Mouse (Mus musculus): ENCODE results near the gene Tex261. TPM values are rescaled to one million over a fixed set of nuclear protein-coding genes. Genes with fewer than 3 reads are reported as not detected.

The Tex261 gene
- polyA plus RNA-seq, 1 experiment from 2014 or later = 108 TPM

- WGBS = 39% methylated on average over 7 of the region's 7 CpGs
- no peaks in the 10 kb centered on the region for H3K27me3 ChIP-seq (ENCODE audit: insufficient read depth, low read length)
- peak; percentile 22 for DNase-seq (ENCODE audit: low spot score)
- H3K4me2 ChIP-seq (ENCODE audit: low read length) = no peak overlapping the region
- no peaks in the 10 kb centered on the region for H3K36me3 ChIP-seq (ENCODE audit: insufficient read depth, low read length)
- ATAC-seq (replicated peaks; ENCODE audit: low FRiP score, low read depth) = peak; percentile 61
- no peaks in the 10 kb centered on the region for H3K4me1 ChIP-seq (replicated peaks; ENCODE audit: insufficient read depth, low read length)
- no peak overlapping the region for H3K27ac ChIP-seq
- no peak overlapping the region for H3K4me3 ChIP-seq (replicated peaks; ENCODE audit: low read depth, low read length)
- no peak overlapping the region for H3K9ac ChIP-seq (ENCODE audit: low read depth, low read length)
- TF ChIP-seq CTCF (IDR thresholded peaks at IDR 0.05; ENCODE audit: low read depth) = no peak
- no peaks in the 10 kb centered on the region for H3K9me3 ChIP-seq (replicated peaks; ENCODE audit: low read length)
Measured at GRCm38 (mm10) chr6:83788554-83788953, 12.9 kb upstream of the Tex261 start.

GRCm38 (mm10) chr6:83786426-83786825 is 10.8 kb upstream of the Tex261 start:
- no peak overlapping the region for H3K4me3 ChIP-seq (replicated peaks; ENCODE audit: low read depth, low read length)
- no peak overlapping the region for H3K27ac ChIP-seq
- H3K27me3 ChIP-seq (ENCODE audit: insufficient read depth, low read length) = no peaks in the 10 kb centered on the region
- ATAC-seq (replicated peaks; ENCODE audit: low FRiP score, low read depth) (no peak), DNase-seq (ENCODE audit: low spot score) (no peak)
- H3K9me3 ChIP-seq (replicated peaks; ENCODE audit: low read length) = no peaks in the 10 kb centered on the region
- no peak overlapping the region for H3K4me2 ChIP-seq (ENCODE audit: low read length)
- TF ChIP-seq CTCF (IDR thresholded peaks at IDR 0.05; ENCODE audit: low read depth) = no peak
- WGBS = 69% methylated on average over 3 of the region's 3 CpGs
- H3K4me1 ChIP-seq (replicated peaks; ENCODE audit: insufficient read depth, low read length) = no peaks in the 10 kb centered on the region
- H3K36me3 ChIP-seq (ENCODE audit: insufficient read depth, low read length) = no peaks in the 10 kb centered on the region
- H3K9ac ChIP-seq (ENCODE audit: low read depth, low read length) = no peak overlapping the region

GRCm38 (mm10) chr6:83779026-83779425 is 3.4 kb upstream of the Tex261 start:
- WGBS = 8% methylated on average over 5 of the region's 5 CpGs

GRCm38 (mm10) chr6:83778306-83778705 is 2.7 kb upstream of the Tex261 start:
- no peak for ATAC-seq (replicated peaks; ENCODE audit: low FRiP score, low read depth)
- Histone ChIP-seq H3K27ac (no peak overlapping the region), H3K4me1 (replicated peaks; ENCODE audit: insufficient read depth, low read length) (peaks cover 3% of the 10 kb centered on the region; the same call in 1 of the 2 replicates), H3K4me3 (replicated peaks; ENCODE audit: low read depth, low read length) (no peak overlapping the region), H3K9ac (ENCODE audit: low read depth, low read length) (no peak overlapping the region), H3K4me2 (ENCODE audit: low read length) (no peak overlapping the region), H3K9me3 (replicated peaks; ENCODE audit: low read length) (no peaks in the 10 kb centered on the region), H3K36me3 (ENCODE audit: insufficient read depth, low read length) (no peaks in the 10 kb centered on the region), H3K27me3 (ENCODE audit: insufficient read depth, low read length) (no peaks in the 10 kb centered on the region)
- 78% methylated on average over 7 of the region's 7 CpGs for WGBS
- TF ChIP-seq CTCF (IDR thresholded peaks at IDR 0.05; ENCODE audit: low read depth) = no peak
- DNase-seq (ENCODE audit: low spot score) = no peak

More at GRCm38 (mm10) chr6:83779026-83779425, 3.4 kb upstream of the Tex261 start:
- no peak for ATAC-seq (replicated peaks; ENCODE audit: low FRiP score, low read depth)
- Histone ChIP-seq H3K4me3 (replicated peaks; ENCODE audit: low read depth, low read length) (no peak overlapping the region), H3K27ac (no peak overlapping the region), H3K36me3 (ENCODE audit: insufficient read depth, low read length) (no peaks in the 10 kb centered on the region), H3K9ac (ENCODE audit: low read depth, low read length) (no peak overlapping the region), H3K9me3 (replicated peaks; ENCODE audit: low read length) (no peaks in the 10 kb centered on the region), H3K4me1 (replicated peaks; ENCODE audit: insufficient read depth, low read length) (peaks cover 2% of the 10 kb centered on the region; the same call in 1 of the 2 replicates), H3K4me2 (ENCODE audit: low read length) (no peak overlapping the region), H3K27me3 (ENCODE audit: insufficient read depth, low read length) (no peaks in the 10 kb centered on the region)
- TF ChIP-seq CTCF (IDR thresholded peaks at IDR 0.05; ENCODE audit: low read depth) = peak; percentile 87
- peak; percentile 78 for DNase-seq (ENCODE audit: low spot score)

GRCm38 (mm10) chr6:83774781-83775563 is 641 bp downstream of the Tex261 start:
- peak overlapping the region; percentile 86 for H3K27ac ChIP-seq
- peak overlapping the region; percentile 63 for H3K4me2 ChIP-seq (ENCODE audit: low read length)
- peaks cover 13% of the 10 kb centered on the region for H3K36me3 ChIP-seq (ENCODE audit: insufficient read depth, low read length)
- ATAC-seq (replicated peaks; ENCODE audit: low FRiP score, low read depth) (peak; percentile 25; the same call in 1 of the 2 replicates), DNase-seq (ENCODE audit: low spot score) (peak; percentile 54)
- H3K9ac ChIP-seq (ENCODE audit: low read depth, low read length) = peak overlapping the region; percentile 88
- peak overlapping the region; percentile 74 for H3K4me3 ChIP-seq (replicated peaks; ENCODE audit: low read depth, low read length)
- H3K4me1 ChIP-seq (replicated peaks; ENCODE audit: insufficient read depth, low read length) = peaks cover 3% of the 10 kb centered on the region; the same call in 1 of the 2 replicates
- no peaks in the 10 kb centered on the region for H3K9me3 ChIP-seq (replicated peaks; ENCODE audit: low read length)
- H3K27me3 ChIP-seq (ENCODE audit: insufficient read depth, low read length) = no peaks in the 10 kb centered on the region
- no peak for TF ChIP-seq CTCF (IDR thresholded peaks at IDR 0.05; ENCODE audit: low read depth)
- under 1% methylated on average over 14 of the region's 14 CpGs for WGBS

GRCm38 (mm10) chr6:83774126-83774525 is 1.5 kb downstream of the Tex261 start:
- Histone ChIP-seq H3K4me1 (replicated peaks; ENCODE audit: insufficient read depth, low read length) (peaks cover 3% of the 10 kb centered on the region; the same call in 1 of the 2 replicates), H3K4me2 (ENCODE audit: low read length) (peak overlapping the region; percentile 63), H3K27ac (no peak overlapping the region), H3K4me3 (replicated peaks; ENCODE audit: low read depth, low read length) (peak overlapping the region; percentile 74; the same call in 1 of the 2 replicates), H3K9me3 (replicated peaks; ENCODE audit: low read length) (no peaks in the 10 kb centered on the region), H3K9ac (ENCODE audit: low read depth, low read length) (no peak overlapping the region), H3K27me3 (ENCODE audit: insufficient read depth, low read length) (no peaks in the 10 kb centered on the region), H3K36me3 (ENCODE audit: insufficient read depth, low read length) (peaks cover 20% of the 10 kb centered on the region)
- TF ChIP-seq CTCF (IDR thresholded peaks at IDR 0.05; ENCODE audit: low read depth) = no peak
- DNase-seq (ENCODE audit: low spot score) (no peak), ATAC-seq (replicated peaks; ENCODE audit: low FRiP score, low read depth) (no peak)
- WGBS = 52% methylated on average over 9 of the region's 9 CpGs

All from kidney, postnatal 0 days (tissue).